Mouse (Mus musculus): Measurements from ENCODE around the gene Gcnt4. TPM values are rescaled to one million over a fixed set of nuclear protein-coding genes. Genes with fewer than 3 reads are reported as not detected.

Gene Gcnt4
- polyA plus RNA-seq, 1 experiment, result 1.9 TPM

- Histone ChIP-seq H3K27me3 (ENCODE audit: control insufficient read depth, insufficient read depth, low read length) (no peaks in the 10 kb centered on the region; the same call in 1 of the 2 replicates), H3K27ac (ENCODE audit: insufficient read depth, low read length) (no peak overlapping the region), H3K4me1 (ENCODE audit: control insufficient read depth, insufficient read depth, low read length) (no peaks in the 10 kb centered on the region), H3K4me3 (replicated peaks; ENCODE audit: insufficient read depth, low read depth, low read length) (no peak overlapping the region)
- TF ChIP-seq CTCF (IDR thresholded peaks at IDR 0.05; ENCODE audit: borderline replicate concordance, insufficient read depth, low read depth, low read length) (no peak), POLR2A (IDR thresholded peaks at IDR 0.05; ENCODE audit: borderline replicate concordance, insufficient read depth, low read length) (no peak)
- WGBS, result 41% methylated on average over 12 of the region's 12 CpGs
- no peak for DNase-seq
Measured at GRCm38 (mm10) chr13:96985599-96986275, 61.2 kb downstream of the Gcnt4 start.

- TF ChIP-seq POLR2A (IDR thresholded peaks at IDR 0.05; ENCODE audit: borderline replicate concordance, insufficient read depth, low read length) (no peak), CTCF (IDR thresholded peaks at IDR 0.05; ENCODE audit: borderline replicate concordance, insufficient read depth, low read depth, low read length) (no peak)
- Histone ChIP-seq H3K27ac (ENCODE audit: insufficient read depth, low read length) (no peak overlapping the region), H3K27me3 (ENCODE audit: control insufficient read depth, insufficient read depth, low read length) (no peaks in the 10 kb centered on the region), H3K4me1 (ENCODE audit: control insufficient read depth, insufficient read depth, low read length) (no peaks in the 10 kb centered on the region), H3K4me3 (replicated peaks; ENCODE audit: insufficient read depth, low read depth, low read length) (no peak overlapping the region)
- WGBS, result 95% methylated on average over 16 of the region's 16 CpGs
- no peak for DNase-seq
Measured at GRCm38 (mm10) chr13:96989129-96989528, 64.6 kb downstream of the Gcnt4 start.

GRCm38 (mm10) chr13:96990045-96990444 lies 65.6 kb downstream of the Gcnt4 start:
- Histone ChIP-seq H3K4me3 (replicated peaks; ENCODE audit: insufficient read depth, low read depth, low read length) (no peak overlapping the region), H3K4me1 (ENCODE audit: control insufficient read depth, insufficient read depth, low read length) (no peaks in the 10 kb centered on the region), H3K27ac (ENCODE audit: insufficient read depth, low read length) (no peak overlapping the region), H3K27me3 (ENCODE audit: control insufficient read depth, insufficient read depth, low read length) (no peaks in the 10 kb centered on the region)
- TF ChIP-seq POLR2A (IDR thresholded peaks at IDR 0.05; ENCODE audit: borderline replicate concordance, insufficient read depth, low read length), result no peak
- no peak for TF ChIP-seq CTCF (IDR thresholded peaks at IDR 0.05; ENCODE audit: borderline replicate concordance, insufficient read depth, low read depth, low read length)
- WGBS, result 92% methylated on average over 3 of the region's 3 CpGs
- DNase-seq, result no peak

GRCm38 (mm10) chr13:96990561-96991265 lies 66.2 kb downstream of the Gcnt4 start:
- Histone ChIP-seq H3K27ac (ENCODE audit: insufficient read depth, low read length) (no peak overlapping the region), H3K4me3 (replicated peaks; ENCODE audit: insufficient read depth, low read depth, low read length) (no peak overlapping the region), H3K4me1 (ENCODE audit: control insufficient read depth, insufficient read depth, low read length) (no peaks in the 10 kb centered on the region), H3K27me3 (ENCODE audit: control insufficient read depth, insufficient read depth, low read length) (no peaks in the 10 kb centered on the region)
- 70% methylated on average over 14 of the region's 14 CpGs for WGBS
- no peak for DNase-seq
- TF ChIP-seq POLR2A (IDR thresholded peaks at IDR 0.05; ENCODE audit: borderline replicate concordance, insufficient read depth, low read length) (no peak), CTCF (IDR thresholded peaks at IDR 0.05; ENCODE audit: borderline replicate concordance, insufficient read depth, low read depth, low read length) (no peak)

GRCm38 (mm10) chr13:96993291-96993989 lies 69.0 kb downstream of the Gcnt4 start:
- WGBS, result 28% methylated on average over 8 of the region's 8 CpGs
- TF ChIP-seq POLR2A (IDR thresholded peaks at IDR 0.05; ENCODE audit: borderline replicate concordance, insufficient read depth, low read length) (no peak), CTCF (IDR thresholded peaks at IDR 0.05; ENCODE audit: borderline replicate concordance, insufficient read depth, low read depth, low read length) (no peak)
- Histone ChIP-seq H3K27ac (ENCODE audit: insufficient read depth, low read length) (no peak overlapping the region), H3K4me1 (ENCODE audit: control insufficient read depth, insufficient read depth, low read length) (no peaks in the 10 kb centered on the region), H3K27me3 (ENCODE audit: control insufficient read depth, insufficient read depth, low read length) (no peaks in the 10 kb centered on the region), H3K4me3 (replicated peaks; ENCODE audit: insufficient read depth, low read depth, low read length) (no peak overlapping the region)
- DNase-seq, result no peak

GRCm38 (mm10) chr13:96995243-96995642 lies 70.8 kb downstream of the Gcnt4 start:
- 79% methylated on average over 5 of the region's 5 CpGs for WGBS
- no peak overlapping the region for H3K27ac ChIP-seq (ENCODE audit: insufficient read depth, low read length)
- DNase-seq, result no peak
- no peaks in the 10 kb centered on the region for H3K4me1 ChIP-seq (ENCODE audit: control insufficient read depth, insufficient read depth, low read length)
- no peaks in the 10 kb centered on the region for H3K27me3 ChIP-seq (ENCODE audit: control insufficient read depth, insufficient read depth, low read length)
- TF ChIP-seq POLR2A (IDR thresholded peaks at IDR 0.05; ENCODE audit: borderline replicate concordance, insufficient read depth, low read length), result no peak
- no peak for TF ChIP-seq CTCF (IDR thresholded peaks at IDR 0.05; ENCODE audit: borderline replicate concordance, insufficient read depth, low read depth, low read length)
- no peak overlapping the region for H3K4me3 ChIP-seq (replicated peaks; ENCODE audit: insufficient read depth, low read depth, low read length)

GRCm38 (mm10) chr13:96997080-96997479 lies 72.6 kb downstream of the Gcnt4 start:
- no peak for TF ChIP-seq POLR2A (IDR thresholded peaks at IDR 0.05; ENCODE audit: borderline replicate concordance, insufficient read depth, low read length)
- TF ChIP-seq CTCF (IDR thresholded peaks at IDR 0.05; ENCODE audit: borderline replicate concordance, insufficient read depth, low read depth, low read length), result no peak
- WGBS, result 68% methylated on average over 1 of the region's 1 CpGs
- no peak overlapping the region for H3K27ac ChIP-seq (ENCODE audit: insufficient read depth, low read length)
- no peaks in the 10 kb centered on the region for H3K4me1 ChIP-seq (ENCODE audit: control insufficient read depth, insufficient read depth, low read length)
- DNase-seq, result no peak
- no peak overlapping the region for H3K4me3 ChIP-seq (replicated peaks; ENCODE audit: insufficient read depth, low read depth, low read length)
- no peaks in the 10 kb centered on the region for H3K27me3 ChIP-seq (ENCODE audit: control insufficient read depth, insufficient read depth, low read length)

Other genes starting within 250 kb of the Gcnt4 start
- gene Ankrd31, start 176.4 kb upstream of the Gcnt4 start, polyA plus RNA-seq (2012; rRNA removed), result not detected in 2 replicates
- not detected in 2 replicates for gene 1700029F12Rik, start 109.7 kb downstream of the Gcnt4 start, polyA plus RNA-seq (2012; rRNA removed)
- 11.0 and 11.9 TPM in 2 replicates for gene Fam169a, start 142.6 kb downstream of the Gcnt4 start, polyA plus RNA-seq (2012; rRNA removed)
- 0.31 TPM in 1 of 2 replicates, not detected in the other for gene Gm6169, start 174.5 kb downstream of the Gcnt4 start, polyA plus RNA-seq (2012; rRNA removed)
- gene Gfm2, start 213.2 kb downstream of the Gcnt4 start, polyA plus RNA-seq (2012; rRNA removed), result 34.1 and 36.2 TPM in 2 replicates
- 37.8 and 44.9 TPM in 2 replicates for gene Nsa2, start 213.2 kb downstream of the Gcnt4 start, polyA plus RNA-seq (2012; rRNA removed)

Measured in cerebellum, adult 2 months (tissue).